ENCODE assay signal across 9 mouse cellular contexts in genomic region chr10:127422047-127422446, GRCm38 (mm10). TPM values are rescaled to one million over a fixed set of nuclear protein-coding genes. Genes with fewer than 3 reads are reported as not detected.
DNase-seq lines count a peak whose midpoint lies in the region; ATAC-seq and TF ChIP-seq lines count a peak whose summit lies in the region.
"Had no signal": no experiment of that assay in that cellular context is flagged by ENCODE, and none has a peak within 500 bp of the region (broad histone marks: within the 10 kb centered on the region; RNA-seq: fewer than 3 reads in every experiment).

No protein-coding gene starts in this region.

- peak; percentile 34 for DNase-seq in A20 (ENCODE audit: low read depth, low spot score)
- DNase-seq in cerebellum, adult 11-12 months: peak; percentile 60
- peak; percentile 77 for DNase-seq in forebrain, embryonic 14.5 days (ENCODE audit: low spot score)
- DNase-seq in heart, postnatal 25 days (ENCODE audit: low spot score): peak; percentile 31
- peak; percentile 73 to 77 for DNase-seq in kidney, postnatal 36 days
- peak; percentile 85 for DNase-seq in lung, embryonic 14.5 days
- no peak for DNase-seq in thymus, adult 18-20 months
- DNase-seq: liver, embryonic 13.5 days had no signal

- intact Hi-C loops in heart, postnatal 25 days (cut with DNase I): loop anchor here (5.0 kb wide), 1 partner anchor 40 kb away; the partner anchor contains the start of gene R3hdm2

- H3K4me2 ChIP-seq in forebrain, embryonic 14.5 days (ENCODE audit: low read length): 0 out of 2 replicates have a peak overlapping the region, but pooled peaks have one; percentile 4
- H3K4me2 ChIP-seq in lung, embryonic 14.5 days: peak overlapping the region; percentile 43; the same call in 1 of the 2 replicates
- H3K4me2 ChIP-seq in neural tube, embryonic 15.5 days: peak overlapping the region; percentile 48
- H3K4me2 ChIP-seq: liver, embryonic 13.5 days had no signal

- H3K9me3 ChIP-seq in forebrain, embryonic 14.5 days (replicated peaks; ENCODE audit: control insufficient read depth, low read length): no peaks in the 10 kb centered on the region
- H3K9me3 ChIP-seq in lung, embryonic 14.5 days (ENCODE audit: low read depth, low read length): no peaks in the 10 kb centered on the region
- no peaks in the 10 kb centered on the region for H3K9me3 ChIP-seq in neural tube, embryonic 15.5 days (replicated peaks)
- H3K9me3 ChIP-seq: liver, embryonic 13.5 days had no signal

- H3K4me3 ChIP-seq in forebrain, embryonic 14.5 days (ENCODE audit: low read depth, low read length): no peak overlapping the region
- H3K4me3 ChIP-seq in lung, embryonic 14.5 days (ENCODE audit: low read depth, low read length): no peak overlapping the region; the same call in 1 of the 2 replicates
- H3K4me3 ChIP-seq in neural tube, embryonic 15.5 days (replicated peaks): 0 out of 2 replicates have a peak overlapping the region, but pooled peaks have one; percentile 9
- H3K4me3 ChIP-seq: liver, embryonic 13.5 days had no signal

- H3K4me1 ChIP-seq in forebrain, embryonic 14.5 days (ENCODE audit: control insufficient read depth, insufficient read depth, low read length): peaks cover 25% of the 10 kb centered on the region
- peaks cover 18% of the 10 kb centered on the region for H3K4me1 ChIP-seq in lung, embryonic 14.5 days (ENCODE audit: insufficient read depth)
- peaks cover 42% of the 10 kb centered on the region for H3K4me1 ChIP-seq in neural tube, embryonic 15.5 days

- TF ChIP-seq CTCF in lung, embryonic 14.5 days (IDR thresholded peaks at IDR 0.05; ENCODE audit: low read depth): no peak

- no peaks in the 10 kb centered on the region for H3K27me3 ChIP-seq in forebrain, embryonic 14.5 days (replicated peaks; ENCODE audit: control insufficient read depth, insufficient read depth, low read length)
- H3K27me3 ChIP-seq in lung, embryonic 14.5 days (ENCODE audit: insufficient read depth, low read length): no peaks in the 10 kb centered on the region
- H3K27me3 ChIP-seq in neural tube, embryonic 15.5 days (replicated peaks): no peaks in the 10 kb centered on the region
- H3K27me3 ChIP-seq: liver, embryonic 13.5 days had no signal

- H3K27ac ChIP-seq in forebrain, embryonic 14.5 days (ENCODE audit: low read depth, low read length): no peak overlapping the region
- no peak overlapping the region for H3K27ac ChIP-seq in lung, embryonic 14.5 days (ENCODE audit: low read depth)
- H3K27ac ChIP-seq in neural tube, embryonic 15.5 days (replicated peaks): 0 out of 2 replicates have a peak overlapping the region, but pooled peaks have one; percentile 42
- H3K27ac ChIP-seq: liver, embryonic 13.5 days had no signal

- WGBS in forebrain, embryonic 14.5 days: 23% methylated on average over 6 of the region's 6 CpGs
- 13% methylated on average over 6 of the region's 6 CpGs for WGBS in lung, embryonic 14.5 days
- 19% methylated on average over 6 of the region's 6 CpGs for WGBS in neural tube, embryonic 15.5 days

- no peaks in the 10 kb centered on the region for H3K36me3 ChIP-seq in forebrain, embryonic 14.5 days (ENCODE audit: control insufficient read depth, insufficient read depth, low read length)
- H3K36me3 ChIP-seq in lung, embryonic 14.5 days (ENCODE audit: insufficient read depth): no peaks in the 10 kb centered on the region
- H3K36me3 ChIP-seq in neural tube, embryonic 15.5 days: no peaks in the 10 kb centered on the region
- H3K36me3 ChIP-seq: liver, embryonic 13.5 days had no signal

- peak; percentile 50; the same call in 1 of the 2 replicates for ATAC-seq in forebrain, embryonic 14.5 days
- peak; percentile 73 for ATAC-seq in lung, embryonic 14.5 days (ENCODE audit: insufficient read depth)
- peak; percentile 72 for ATAC-seq in neural tube, embryonic 15.5 days (ENCODE audit: low FRiP score)

- H3K9ac ChIP-seq in forebrain, embryonic 14.5 days (ENCODE audit: low read length): no peak overlapping the region
- H3K9ac ChIP-seq in lung, embryonic 14.5 days: no peak overlapping the region
- no peak overlapping the region for H3K9ac ChIP-seq in neural tube, embryonic 15.5 days (replicated peaks)
- H3K9ac ChIP-seq: liver, embryonic 13.5 days had no signal

RNA-seq across cellular contexts. Expression of gene R3hdm2, which starts 41.9 kb away (rescaled TPM):
- 24.2 and 32.4 TPM in 2 replicates for polyA plus RNA-seq in forebrain, embryonic 14.5 days (2014; fragmentation: Nextera tagmentation; extraction: Ambion mirVana)
- total RNA-seq in heart, postnatal 25 days (2021): 100 to 1,000 TPM; 145 to 159 TPM
- polyA plus RNA-seq in lung, embryonic 14.5 days (2014; fragmentation: Nextera tagmentation; extraction: Ambion mirVana): 31.9 and 33.8 TPM in 2 replicates
- polyA plus RNA-seq in neural tube, embryonic 15.5 days (2015; fragmentation: Nextera tagmentation; extraction: Ambion mirVana): 30.7 and 34.5 TPM in 2 replicates

RNA-seq across cellular contexts. Expression of gene Inhbc, which starts 51.8 kb away (rescaled TPM):
- polyA plus RNA-seq in forebrain, embryonic 14.5 days (2014; fragmentation: Nextera tagmentation; extraction: Ambion mirVana): not detected in 2 replicates
- not detected for total RNA-seq in heart, postnatal 25 days (2021)
- polyA plus RNA-seq in lung, embryonic 14.5 days (2014; fragmentation: Nextera tagmentation; extraction: Ambion mirVana): not detected in 2 replicates
- not detected in 2 replicates for polyA plus RNA-seq in neural tube, embryonic 15.5 days (2015; fragmentation: Nextera tagmentation; extraction: Ambion mirVana)

Comparison
In these comparisons a context has a peak if more than half of its experiments do, and no peak if none do; other contexts are left out.
1. DNase-seq: peak in A20 (single experiment), cerebellum, adult 11-12 months (single experiment), forebrain, embryonic 14.5 days (single experiment), heart, postnatal 25 days (single experiment), kidney, postnatal 36 days (2 of 2) and lung, embryonic 14.5 days (single experiment); none in thymus, adult 18-20 months (0 of 2).
2. Peak in every context shown above with its lines, with median percentiles within 50 percentile points of each other: ATAC-seq and H3K4me2 ChIP-seq.